Mouse (Mus musculus): Measurements from ENCODE around the gene Igdcc4.
"Not testable (repeated sequence)": the region's sequence is repeated elsewhere in the genome, so short reads cannot be mapped to it uniquely, and the experiment has no call there.

Igdcc4 gene

GRCm38 (mm10) chr9:65100991-65101685 lies at the start of gene Igdcc4:
Gene Igdcc4 (plus strand): TSS chr9:65101486.
- no peak for DNase-seq (ENCODE audit: extremely low spot score, low read depth, low spot score)

GRCm38 (mm10) chr9:65064251-65064650 lies 37.0 kb upstream of the Igdcc4 start:
- DNase-seq (ENCODE audit: extremely low spot score, low read depth, low spot score) = no peak

- no peak for DNase-seq (ENCODE audit: extremely low spot score, low read depth, low spot score)
Measured at GRCm38 (mm10) chr9:65070587-65070986, 30.7 kb upstream of the Igdcc4 start.

- no peak for DNase-seq (ENCODE audit: extremely low spot score, low read depth, low spot score)
Measured at GRCm38 (mm10) chr9:65073555-65073954, 27.7 kb upstream of the Igdcc4 start.

GRCm38 (mm10) chr9:65074251-65074650 lies 27.0 kb upstream of the Igdcc4 start:
- no peak for DNase-seq (ENCODE audit: extremely low spot score, low read depth, low spot score)

- DNase-seq (ENCODE audit: extremely low spot score, low read depth, low spot score) = no peak
Measured at GRCm38 (mm10) chr9:65074855-65075493, 26.3 kb upstream of the Igdcc4 start.

GRCm38 (mm10) chr9:65077536-65077935 lies 23.8 kb upstream of the Igdcc4 start:
- DNase-seq (ENCODE audit: extremely low spot score, low read depth, low spot score) = no peak

GRCm38 (mm10) chr9:65080141-65080540 lies 21.1 kb upstream of the Igdcc4 start:
- DNase-seq (ENCODE audit: extremely low spot score, low read depth, low spot score) = not testable (repeated sequence)

- DNase-seq (ENCODE audit: extremely low spot score, low read depth, low spot score) = no peak
Measured at GRCm38 (mm10) chr9:65083075-65083765, 18.1 kb upstream of the Igdcc4 start.

GRCm38 (mm10) chr9:65084198-65084807 lies 17.0 kb upstream of the Igdcc4 start:
- no peak for DNase-seq (ENCODE audit: extremely low spot score, low read depth, low spot score)

GRCm38 (mm10) chr9:65085270-65085669 lies 16.0 kb upstream of the Igdcc4 start:
- DNase-seq (ENCODE audit: extremely low spot score, low read depth, low spot score) = no peak

- no peak for DNase-seq (ENCODE audit: extremely low spot score, low read depth, low spot score)
Measured at GRCm38 (mm10) chr9:65086801-65087200, 14.5 kb upstream of the Igdcc4 start.

GRCm38 (mm10) chr9:65087490-65087889 lies 13.8 kb upstream of the Igdcc4 start:
- DNase-seq (ENCODE audit: extremely low spot score, low read depth, low spot score) = no peak

- no peak for DNase-seq (ENCODE audit: extremely low spot score, low read depth, low spot score)
Measured at GRCm38 (mm10) chr9:65094237-65094636, 7.0 kb upstream of the Igdcc4 start.

- DNase-seq (ENCODE audit: extremely low spot score, low read depth, low spot score) = no peak
Measured at GRCm38 (mm10) chr9:65101686-65102376, 545 bp downstream of the Igdcc4 start.

GRCm38 (mm10) chr9:65102377-65103172 lies 1.3 kb downstream of the Igdcc4 start:
- DNase-seq (ENCODE audit: extremely low spot score, low read depth, low spot score) = no peak

GRCm38 (mm10) chr9:65103173-65103752 lies 2.0 kb downstream of the Igdcc4 start:
- no peak for DNase-seq (ENCODE audit: extremely low spot score, low read depth, low spot score)

GRCm38 (mm10) chr9:65106821-65107220 lies 5.5 kb downstream of the Igdcc4 start:
- DNase-seq (ENCODE audit: extremely low spot score, low read depth, low spot score) = no peak

- no peak for DNase-seq (ENCODE audit: extremely low spot score, low read depth, low spot score)
Measured at GRCm38 (mm10) chr9:65107893-65108292, 6.6 kb downstream of the Igdcc4 start.
